Mouse (Mus musculus) stomach, postnatal 0 days (tissue): Measurements from ENCODE around the gene Ski. TPM values are rescaled to one million over a fixed set of nuclear protein-coding genes. Genes with fewer than 3 reads are reported as not detected.
A peak's percentile ranks its signal among the peaks of the same experiment; 100 is the strongest.

ENCODE experiments used
- ATAC-seq: fragments of 200-750 bp; cut with Nextera tagmentation; 2 replicates; pipeline ENCODE4 v1.8.0; 2017; ENCODE audit not compliant: low FRiP score, low TSS enrichment
- DNase-seq: peaks from one replicate; pipeline ENCODE4 v3.0.0-alpha.2; 2016; ENCODE audit warnings: low spot score
- H3K27ac ChIP-seq: fragments of 300-500 bp; sonication (generic); replicated peaks from 2 replicates; pipeline ENCODE4 v1.5.1; 2014; ENCODE audit warnings: mild to moderate bottlenecking, control low read depth
- H3K27me3 ChIP-seq: fragments of 300-500 bp; sonication (generic); 2 replicates; pipeline ENCODE4 v1.6.1; 2014; ENCODE audit warnings: low read length; ENCODE audit not compliant: control insufficient read depth, insufficient read depth
- H3K36me3 ChIP-seq: fragments of 300-500 bp; sonication (generic); 2 replicates; pipeline ENCODE4 v1.6.1; 2014; ENCODE audit warnings: low read length, mixed read lengths; ENCODE audit not compliant: control insufficient read depth, insufficient read depth
- H3K4me1 ChIP-seq: fragments of 300-500 bp; sonication (generic); replicated peaks from 2 replicates; pipeline ENCODE4 v1.6.1; 2014; ENCODE audit warnings: antibody characterized with exemption; ENCODE audit not compliant: control insufficient read depth, insufficient read depth
- H3K4me2 ChIP-seq: fragments of 300-500 bp; sonication (generic); replicated peaks from 2 replicates; pipeline ENCODE4 v1.6.1; 2014; ENCODE audit warnings: low read depth, mild to moderate bottlenecking, control low read depth, moderate library complexity
- H3K4me3 ChIP-seq: fragments of 300-500 bp; sonication (generic); 2 replicates; pipeline ENCODE4 v1.5.1; 2014; ENCODE audit warnings: low read depth, low read length, control low read depth
- H3K9ac ChIP-seq: fragments of 300-500 bp; sonication (generic); 2 replicates; pipeline ENCODE4 v1.6.1; 2014; ENCODE audit warnings: mild to moderate bottlenecking, low read length, control low read depth, mixed read lengths
- H3K9me3 ChIP-seq: fragments of 300-500 bp; sonication (generic); 2 replicates; pipeline ENCODE4 v1.6.1; 2016; ENCODE audit warnings: low read length; ENCODE audit not compliant: control insufficient read depth
- CTCF ChIP-seq: IDR thresholded peaks from 2 replicates; pipeline ENCODE4 v1.5.1; 2016; ENCODE audit warnings: antibody characterized with exemption, low read depth, mild to moderate bottlenecking, moderate library complexity
- EP300 ChIP-seq: optimal IDR thresholded peaks from 2 replicates; pipeline ENCODE3; 2016; ENCODE audit warnings: antibody characterized with exemption
- WGBS: fragments of 180-500 bp; shearing (Covaris S2); extraction: QIAGEN DNeasy Blood & Tissue Kit; methylation state at CpG from one replicate; pipeline ENCODE4 v1.1.7; 2014; 5-methylcytosine and 5-hydroxymethylcytosine counted together
- polyA plus RNA-seq: library from polyadenylated mRNA; unstranded; fragments of >200 nt; fragmentation: Nextera tagmentation; extraction: Ambion mirVana; gene quantifications from 2 replicates; pipeline ENCODE4 v1.2.1, GENCODE M21; 2015

Gene Ski
- polyA plus RNA-seq, 1 experiment from 2014 or later = 9.7 TPM

- DNase-seq (no peak), ATAC-seq (no peak)
- Histone ChIP-seq H3K4me3 (no peak overlapping the region), H3K4me1 (no peaks in the 10 kb centered on the region), H3K36me3 (no peaks in the 10 kb centered on the region; the same call in 1 of the 2 replicates), H3K27me3 (no peaks in the 10 kb centered on the region), H3K9ac (no peak overlapping the region), H3K9me3 (no peaks in the 10 kb centered on the region), H3K27ac (peak overlapping the region; percentile 61; the same call in 1 of the 2 replicates), H3K4me2 (no peak overlapping the region)
- WGBS = 66% methylated on average over 6 of the region's 6 CpGs
- TF ChIP-seq EP300 (no peak), CTCF (no peak)
Measured at GRCm38 (mm10) chr4:155252253-155252652, 29.9 kb upstream of the Ski start.

- no peaks in the 10 kb centered on the region; the same call in 1 of the 2 replicates for H3K36me3 ChIP-seq
- peak overlapping the region; percentile 97; the same call in 1 of the 2 replicates for H3K27ac ChIP-seq
- ATAC-seq = no peak
- 30% methylated on average over 3 of the region's 3 CpGs for WGBS
- no peak overlapping the region for H3K9ac ChIP-seq
- TF ChIP-seq EP300 (no peak), CTCF (no peak)
- peak overlapping the region; percentile 95 for H3K4me2 ChIP-seq
- H3K9me3 ChIP-seq = no peaks in the 10 kb centered on the region
- H3K4me1 ChIP-seq = no peaks in the 10 kb centered on the region
- H3K4me3 ChIP-seq = no peak overlapping the region
- H3K27me3 ChIP-seq = no peaks in the 10 kb centered on the region
- no peak for DNase-seq
Measured at GRCm38 (mm10) chr4:155251147-155251546, 28.8 kb upstream of the Ski start.

GRCm38 (mm10) chr4:155250361-155251117 lies 28.1 kb upstream of the Ski start:
- Histone ChIP-seq H3K4me1 (no peaks in the 10 kb centered on the region), H3K4me3 (peak overlapping the region; percentile 61), H3K9me3 (no peaks in the 10 kb centered on the region), H3K36me3 (no peaks in the 10 kb centered on the region; the same call in 1 of the 2 replicates), H3K9ac (peak overlapping the region; percentile 81), H3K27ac (peak overlapping the region; percentile 97), H3K4me2 (peak overlapping the region; percentile 95), H3K27me3 (no peaks in the 10 kb centered on the region)
- TF ChIP-seq EP300 (no peak), CTCF (no peak)
- peak; percentile 45 for DNase-seq
- ATAC-seq = peak; percentile 10; the same call in 1 of the 2 replicates
- 14% methylated on average over 23 of the region's 23 CpGs for WGBS

DNA sequence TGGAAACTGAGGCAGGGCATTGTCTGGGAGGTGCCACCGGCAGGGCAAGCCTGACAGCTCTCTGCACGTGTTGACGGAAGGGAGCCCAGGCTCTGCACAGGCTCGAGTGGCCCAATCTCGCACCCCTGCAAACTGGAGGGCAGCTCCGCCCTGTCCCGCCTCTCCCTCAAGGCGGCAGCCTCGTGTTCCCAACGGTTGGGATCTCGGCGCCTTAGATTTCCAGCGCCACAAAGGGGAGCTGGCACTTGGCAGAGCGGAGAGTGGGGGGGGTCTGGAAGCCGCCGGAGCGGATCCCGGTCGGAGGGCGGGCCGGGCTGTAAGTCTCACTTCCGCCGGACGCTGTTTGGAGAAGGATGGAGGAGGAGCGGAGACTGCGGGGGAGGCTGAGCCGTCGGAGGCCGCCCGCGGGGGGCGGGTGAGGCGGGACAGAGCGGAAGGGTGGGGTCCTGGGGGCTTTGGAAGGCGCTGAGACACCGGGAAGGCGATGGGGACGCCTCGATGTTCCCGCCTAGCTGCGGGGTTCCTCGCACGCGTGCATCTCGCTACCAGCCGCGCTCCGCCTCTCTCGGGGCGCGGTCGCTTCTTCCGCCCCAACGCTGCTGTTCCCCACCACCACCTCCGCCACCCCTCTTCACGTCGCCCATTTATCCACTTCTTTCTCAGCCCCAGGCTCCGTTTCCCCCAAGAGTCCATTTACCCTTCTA lies 27.4 kb upstream of the Ski start, which contains the start of gene Faap20:
Gene Faap20, plus strand, starts transcription at position 155 of the 704 bp plus-strand sequence.
- H3K27me3 ChIP-seq = no peaks in the 10 kb centered on the region
- H3K9me3 ChIP-seq = no peaks in the 10 kb centered on the region
- WGBS = under 1% methylated on average over 52 of the region's 58 CpGs
- TF ChIP-seq EP300 (peak; percentile 73), CTCF (no peak)
- peak; percentile 91 for ATAC-seq
- peak; percentile 91 for DNase-seq
- H3K36me3 ChIP-seq = no peaks in the 10 kb centered on the region; the same call in 1 of the 2 replicates
- H3K9ac ChIP-seq = peak within 1 kb of the TSS; percentile 81
- peak within 1 kb of the TSS; percentile 61 for H3K4me3 ChIP-seq
- H3K27ac ChIP-seq = peak within 1 kb of the TSS; percentile 97
- H3K4me2 ChIP-seq = peak within 1 kb of the TSS; percentile 95
- H3K4me1 ChIP-seq = no peaks in the 10 kb centered on the region

DNA sequence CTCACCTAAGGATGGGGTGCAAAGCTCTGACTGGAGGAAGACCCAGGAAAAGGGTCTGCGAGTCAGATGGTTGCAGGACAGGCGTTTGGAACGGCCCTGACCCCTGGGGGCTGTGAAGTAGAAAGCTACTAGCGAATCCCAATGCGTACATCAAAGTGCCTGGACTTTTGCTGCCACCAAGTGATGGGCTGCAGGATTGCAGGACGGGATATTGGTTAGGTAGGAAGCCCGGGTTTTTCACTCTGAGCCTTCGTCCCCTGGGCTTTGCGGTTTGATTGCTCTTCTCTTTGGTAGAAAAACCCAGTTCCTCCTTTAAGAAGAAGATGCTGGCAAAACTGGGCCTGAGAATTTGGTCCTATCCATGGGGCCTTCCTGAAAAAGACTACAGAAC lies 26.9 kb upstream of the Ski start:
- H3K4me2 ChIP-seq = peak overlapping the region; percentile 95
- peak overlapping the region; percentile 61 for H3K4me3 ChIP-seq
- H3K9me3 ChIP-seq = no peaks in the 10 kb centered on the region
- TF ChIP-seq EP300 (no peak), CTCF (peak; percentile 99)
- H3K4me1 ChIP-seq = no peaks in the 10 kb centered on the region
- no peaks in the 10 kb centered on the region; the same call in 1 of the 2 replicates for H3K36me3 ChIP-seq
- peak overlapping the region; percentile 81 for H3K9ac ChIP-seq
- ATAC-seq (peak; percentile 75), DNase-seq (peak; percentile 94)
- peak overlapping the region; percentile 97 for H3K27ac ChIP-seq
- no peaks in the 10 kb centered on the region for H3K27me3 ChIP-seq
- WGBS = 1% methylated on average over 9 of the region's 9 CpGs
